Mouse (Mus musculus): ENCODE results near the gene Zfp526. TPM values are rescaled to one million over a fixed set of nuclear protein-coding genes. Genes with fewer than 3 reads are reported as not detected.

The Zfp526 gene
- polyA plus RNA-seq, 2 experiments = 4.2 to 11.1 TPM

DNA sequence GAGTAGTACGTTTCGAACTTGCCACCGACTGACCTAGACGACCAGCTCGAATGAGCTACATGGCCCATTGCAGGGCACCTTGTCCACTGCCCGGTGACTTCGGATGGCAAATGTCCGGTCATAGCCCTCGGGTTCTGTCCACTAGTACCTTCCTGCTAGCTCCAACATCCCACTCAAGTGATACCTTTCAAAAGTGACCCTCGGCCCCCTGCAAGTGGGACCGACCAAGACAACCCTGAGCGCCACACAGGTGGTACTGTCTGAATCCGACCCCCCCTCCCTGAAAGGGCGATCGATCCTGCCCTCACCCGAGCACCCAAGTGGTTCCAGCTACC, 1.8 kb upstream of the Zfp526 start:
- H3K36me3 ChIP-seq (ENCODE audit: control insufficient read depth, insufficient read depth, low read length) = peaks cover 24% of the 10 kb centered on the region
- H3K4me1 ChIP-seq (ENCODE audit: control insufficient read depth, insufficient read depth, low read length) = peaks cover 23% of the 10 kb centered on the region
- 0 out of 2 replicates have a peak overlapping the region, but pooled peaks have one; percentile 61 for H3K27ac ChIP-seq (replicated peaks; ENCODE audit: low read depth, low read length)
- H3K4me2 ChIP-seq (replicated peaks; ENCODE audit: low read depth, low read length, severe bottlenecking) = peak overlapping the region; percentile 91
- TF ChIP-seq POLR2A (IDR thresholded peaks at IDR 0.05; ENCODE audit: borderline replicate concordance, extremely low read depth, insufficient read depth, insufficient read length) = no peak
- no peak for DNase-seq (ENCODE audit: low spot score)
- peak overlapping the region; percentile 70 for H3K9ac ChIP-seq (ENCODE audit: low read depth, low read length, severe bottlenecking)
- WGBS = under 1% methylated on average over 16 of the region's 16 CpGs
- H3K4me3 ChIP-seq (replicated peaks; ENCODE audit: low read length) = peak overlapping the region; percentile 72
- 0 out of 2 replicates have a peak, but pooled peaks have one; percentile 1 for ATAC-seq (ENCODE audit: low FRiP score, low read depth)
- no peaks in the 10 kb centered on the region for H3K9me3 ChIP-seq (ENCODE audit: control insufficient read depth, low read length)
- H3K27me3 ChIP-seq (ENCODE audit: control insufficient read depth, insufficient read depth, low read length) = no peaks in the 10 kb centered on the region

- H3K9ac ChIP-seq (ENCODE audit: low read depth, low read length, severe bottlenecking) = peak overlapping the region; percentile 70
- H3K4me2 ChIP-seq (replicated peaks; ENCODE audit: low read depth, low read length, severe bottlenecking) = peak overlapping the region; percentile 91
- ATAC-seq (ENCODE audit: low FRiP score, low read depth) = peak; percentile 80
- WGBS = 2% methylated on average over 31 of the region's 31 CpGs
- H3K27ac ChIP-seq (replicated peaks; ENCODE audit: low read depth, low read length) = peak overlapping the region; percentile 61; the same call in 1 of the 2 replicates
- no peak for TF ChIP-seq POLR2A (IDR thresholded peaks at IDR 0.05; ENCODE audit: borderline replicate concordance, extremely low read depth, insufficient read depth, insufficient read length)
- H3K4me3 ChIP-seq (replicated peaks; ENCODE audit: low read length) = peak overlapping the region; percentile 72
- H3K27me3 ChIP-seq (ENCODE audit: control insufficient read depth, insufficient read depth, low read length) = no peaks in the 10 kb centered on the region
- peak; percentile 96 for DNase-seq (ENCODE audit: low spot score)
- no peaks in the 10 kb centered on the region for H3K9me3 ChIP-seq (ENCODE audit: control insufficient read depth, low read length)
- H3K36me3 ChIP-seq (ENCODE audit: control insufficient read depth, insufficient read depth, low read length) = peaks cover 28% of the 10 kb centered on the region
- peaks cover 23% of the 10 kb centered on the region for H3K4me1 ChIP-seq (ENCODE audit: control insufficient read depth, insufficient read depth, low read length)
Measured at GRCm38 (mm10) chr7:25219756-25220456, 1.3 kb upstream of the Zfp526 start.

- peak within 1 kb of the TSS; percentile 72 for H3K4me3 ChIP-seq (replicated peaks; ENCODE audit: low read length)
- ATAC-seq (ENCODE audit: low FRiP score, low read depth) (no peak), DNase-seq (ENCODE audit: low spot score) (no peak)
- no peak for TF ChIP-seq POLR2A (IDR thresholded peaks at IDR 0.05; ENCODE audit: borderline replicate concordance, extremely low read depth, insufficient read depth, insufficient read length)
- H3K4me2 ChIP-seq (replicated peaks; ENCODE audit: low read depth, low read length, severe bottlenecking) = peak within 1 kb of the TSS; percentile 91
- H3K4me1 ChIP-seq (ENCODE audit: control insufficient read depth, insufficient read depth, low read length) = peaks cover 23% of the 10 kb centered on the region
- no peaks in the 10 kb centered on the region for H3K9me3 ChIP-seq (ENCODE audit: control insufficient read depth, low read length)
- H3K27me3 ChIP-seq (ENCODE audit: control insufficient read depth, insufficient read depth, low read length) = no peaks in the 10 kb centered on the region
- WGBS = 7% methylated on average over 20 of the region's 20 CpGs
- peak within 1 kb of the TSS; percentile 71 for H3K9ac ChIP-seq (ENCODE audit: low read depth, low read length, severe bottlenecking)
- peaks cover 28% of the 10 kb centered on the region for H3K36me3 ChIP-seq (ENCODE audit: control insufficient read depth, insufficient read depth, low read length)
- H3K27ac ChIP-seq (replicated peaks; ENCODE audit: low read depth, low read length) = peak within 1 kb of the TSS; percentile 89
Measured at GRCm38 (mm10) chr7:25220457-25221101, 646 bp upstream of the Zfp526 start, which contains the start of gene Dedd2. Gene Dedd2 (minus strand): TSS chr7:25220615.

GRCm38 (mm10) chr7:25222275-25222967, 1.2 kb downstream of the Zfp526 start:
- H3K4me2 ChIP-seq (replicated peaks; ENCODE audit: low read depth, low read length, severe bottlenecking) = peak overlapping the region; percentile 91
- no peak for TF ChIP-seq POLR2A (IDR thresholded peaks at IDR 0.05; ENCODE audit: borderline replicate concordance, extremely low read depth, insufficient read depth, insufficient read length)
- peak overlapping the region; percentile 71 for H3K9ac ChIP-seq (ENCODE audit: low read depth, low read length, severe bottlenecking)
- H3K9me3 ChIP-seq (ENCODE audit: control insufficient read depth, low read length) = no peaks in the 10 kb centered on the region
- DNase-seq (ENCODE audit: low spot score) = no peak
- H3K27ac ChIP-seq (replicated peaks; ENCODE audit: low read depth, low read length) = no peak overlapping the region
- peaks cover 23% of the 10 kb centered on the region for H3K4me1 ChIP-seq (ENCODE audit: control insufficient read depth, insufficient read depth, low read length)
- peak overlapping the region; percentile 72 for H3K4me3 ChIP-seq (replicated peaks; ENCODE audit: low read length)
- 89% methylated on average over 10 of the region's 10 CpGs for WGBS
- ATAC-seq (ENCODE audit: low FRiP score, low read depth) = no peak
- H3K36me3 ChIP-seq (ENCODE audit: control insufficient read depth, insufficient read depth, low read length) = peaks cover 46% of the 10 kb centered on the region
- H3K27me3 ChIP-seq (ENCODE audit: control insufficient read depth, insufficient read depth, low read length) = no peaks in the 10 kb centered on the region
